Mouse (Mus musculus) Patski (cell line): Measurements from ENCODE around the gene Gpx5. TPM values are rescaled to one million over a fixed set of nuclear protein-coding genes. Genes with fewer than 3 reads are reported as not detected.

Source experiments
- ATAC-seq: fragments of 100-300 bp; one replicate; pipeline ENCODE4 v1.8.0; 2021
- CTCF ChIA-PET: fragments of 350-600 bp; sonication (Branson Sonifier 250); formaldehyde crosslinking; loops from one replicate; lab custom pipeline; 2022; ENCODE audit warnings: inconsistent platforms; lab: Charles Lee
- POLR2A ChIA-PET: fragments of 350-600 bp; sonication (Branson Sonifier 250); formaldehyde crosslinking; loops from one replicate; lab custom pipeline; 2022; ENCODE audit warnings: antibody characterized with exemption, inconsistent platforms; lab: Charles Lee
- DNase-seq: peaks from one replicate; pipeline ENCODE4 v3.0.0-alpha.2; 2011; ENCODE audit warnings: low read depth, low spot score
- H3K27me3 ChIP-seq: fragments of 371-371 bp; one replicate; pipeline ENCODE4 v1.5.1; 2021
- CTCF ChIP-seq: fragments of 100-300 bp; IDR thresholded peaks from one replicate; pipeline ENCODE4 v1.5.1; 2021
- in situ Hi-C: fragments of 300-500 bp; cut with MboI; formaldehyde crosslinking; loops from 3 replicates; pipeline ENCODE4 v1.11.1; 2018; ENCODE audit warnings: low pct_unique_long_range_greater_than_20kb, mixed read lengths
- polyA plus RNA-seq: library from polyadenylated mRNA; unstranded; gene quantifications from one replicate; pipeline ENCODE4 v1.2.3, GENCODE M21; 2021

Gene Gpx5
- polyA plus RNA-seq, 1 experiment from 2014 or later, result not detected

DNA sequence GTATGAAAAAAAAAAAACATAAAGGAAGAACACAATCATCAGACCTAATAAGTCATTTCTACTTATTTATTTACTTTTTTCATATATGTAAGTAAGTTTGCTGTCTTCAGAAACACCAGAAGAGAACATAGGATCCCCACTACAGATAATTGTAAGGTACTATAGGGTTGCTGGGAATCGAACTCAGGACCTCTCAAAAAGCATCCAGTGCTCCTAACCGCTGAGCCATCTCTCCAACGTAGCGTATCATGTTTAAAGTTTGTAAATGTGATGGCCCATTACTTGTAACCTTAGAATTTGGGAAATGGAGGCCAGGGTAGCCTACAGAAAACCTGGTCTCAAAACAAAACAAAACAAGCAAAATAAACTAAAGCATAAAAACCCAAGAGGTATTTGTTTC is 25.0 kb downstream of the Gpx5 start:
- no peaks in the 10 kb centered on the region for H3K27me3 ChIP-seq
- no peak for TF ChIP-seq CTCF
- in situ Hi-C loops, result loop anchor here (25.0 kb wide), 1 partner anchor 955 kb away; no protein-coding TSS in a partner anchor
- ChIA-PET POLR2A (no interaction called here), CTCF (no interaction called here)
- no peak for DNase-seq
- no peak for ATAC-seq

DNA sequence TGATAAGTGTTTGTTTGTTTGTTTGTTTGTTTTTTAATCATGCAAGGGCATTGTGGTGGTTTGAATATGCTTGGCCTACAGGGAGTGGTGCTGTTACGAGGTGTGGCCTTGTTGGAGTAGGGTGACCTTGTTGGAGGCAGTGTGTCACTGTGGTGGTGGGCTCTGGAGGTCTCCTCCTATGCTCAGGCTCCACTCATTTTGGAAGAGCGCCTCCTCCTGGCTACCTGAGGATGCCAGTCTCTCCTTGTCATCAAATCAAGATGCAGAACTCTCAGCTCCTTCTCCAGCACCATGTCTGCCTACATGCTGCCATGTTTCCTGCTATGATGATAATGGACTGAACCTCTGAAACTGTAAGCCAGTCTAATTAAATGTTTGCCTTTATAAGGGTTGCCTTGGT is 26.8 kb downstream of the Gpx5 start:
- CTCF ChIA-PET, result interaction anchor here (1.3 kb wide), 1 partner anchor 60 kb away, joined by 3 read pairs; no protein-coding TSS in a partner anchor
- ATAC-seq, result no peak
- no peak for DNase-seq
- no peaks in the 10 kb centered on the region for H3K27me3 ChIP-seq
- in situ Hi-C loops, result loop anchor here (25.0 kb wide), 1 partner anchor 953 kb away; no protein-coding TSS in a partner anchor
- TF ChIP-seq CTCF, result no peak
- POLR2A ChIA-PET, result no interaction called here

DNA sequence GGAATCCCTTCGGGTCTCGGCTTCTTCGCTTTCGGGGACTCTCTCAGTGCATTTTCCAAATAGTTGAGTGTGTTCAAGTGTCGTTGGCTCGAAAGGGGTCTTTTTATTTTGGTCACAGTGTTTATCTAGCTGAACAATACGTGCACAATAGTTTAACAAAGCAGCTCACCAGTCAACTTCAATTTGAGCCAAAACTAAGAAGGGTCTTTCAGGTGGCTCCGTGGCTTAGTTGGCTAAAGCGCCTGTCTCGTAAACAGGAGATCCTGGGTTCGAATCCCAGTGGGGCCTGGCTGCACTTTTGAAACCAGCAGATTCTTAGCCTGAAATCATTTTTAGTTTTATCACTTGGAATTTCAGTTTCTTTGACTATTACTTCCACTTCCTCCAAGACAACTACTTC is 28.2 kb downstream of the Gpx5 start:
- no peak for DNase-seq

DNA sequence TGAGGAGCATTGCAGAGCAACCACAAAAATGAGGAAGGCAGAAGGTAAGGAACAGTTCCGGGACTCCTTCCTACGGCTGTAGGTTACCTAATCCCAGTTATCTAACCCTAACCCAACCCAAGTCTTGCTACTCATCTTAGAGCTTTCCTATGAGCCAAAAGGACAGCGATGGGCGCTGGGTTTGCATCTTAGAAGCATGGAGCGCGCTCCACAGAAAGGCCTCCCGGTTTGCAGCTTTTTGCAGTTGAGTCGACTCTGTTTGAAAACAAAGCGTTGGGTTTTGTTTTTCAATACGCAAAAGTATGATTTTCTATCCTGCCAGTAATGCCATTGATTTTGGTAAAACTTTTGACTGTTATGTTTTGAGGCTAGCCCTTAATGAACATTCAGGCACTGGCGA is 28.6 kb downstream of the Gpx5 start:
- ATAC-seq (no peak), DNase-seq (no peak)
- CTCF ChIA-PET, result interaction anchor here (1.0 kb wide), 1 partner anchor 12 kb away, joined by 3 read pairs; no protein-coding TSS in a partner anchor
- in situ Hi-C loops, result loop anchor here (25.0 kb wide), 1 partner anchor 952 kb away; no protein-coding TSS in a partner anchor
- H3K27me3 ChIP-seq, result peaks cover 2% of the 10 kb centered on the region
- TF ChIP-seq CTCF, result no peak
- POLR2A ChIA-PET, result no interaction called here

More for the DNA sequence above, 28.2 kb downstream of the Gpx5 start:
- in situ Hi-C loops, result loop anchor here (25.0 kb wide), 1 partner anchor 952 kb away; no protein-coding TSS in a partner anchor
- no peak for TF ChIP-seq CTCF
- CTCF ChIA-PET, result no interaction called here
- H3K27me3 ChIP-seq, result no peaks in the 10 kb centered on the region
- ATAC-seq, result no peak
- POLR2A ChIA-PET, result no interaction called here

DNA sequence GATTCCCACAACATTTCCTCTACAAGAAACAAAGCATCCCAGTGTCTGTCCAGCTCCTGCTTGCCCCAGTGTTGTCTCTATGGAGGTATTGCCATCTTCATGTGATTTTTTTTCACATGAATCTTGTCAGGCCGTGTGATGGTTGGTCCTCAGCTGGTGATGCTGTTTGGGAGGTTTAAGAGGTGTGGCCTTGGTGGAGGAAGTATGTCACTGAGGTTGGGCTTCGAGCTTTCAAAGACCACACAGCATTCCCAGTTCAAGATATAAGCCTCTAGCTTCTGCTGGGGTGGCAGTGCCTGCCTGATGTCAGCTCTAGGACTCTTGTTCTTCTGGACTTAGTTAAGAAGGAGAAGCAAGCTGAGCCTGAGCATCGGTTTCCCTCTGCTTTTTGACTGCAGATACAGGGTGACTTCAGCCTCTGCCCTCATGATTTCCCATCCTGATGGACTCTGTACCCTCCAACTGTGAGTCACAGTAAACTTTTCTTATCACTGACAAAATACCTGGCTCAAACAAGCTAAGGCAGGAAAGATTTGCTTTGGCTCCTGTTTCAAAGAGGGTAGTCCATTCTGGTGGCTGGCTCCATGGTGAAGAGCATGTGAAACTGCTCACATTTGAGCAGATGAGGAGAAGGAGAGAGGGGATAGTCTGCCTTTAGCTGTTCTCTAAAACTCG is 29.6 kb downstream of the Gpx5 start:
- TF ChIP-seq CTCF, result no peak
- ATAC-seq (no peak), DNase-seq (no peak)
- ChIA-PET POLR2A (interaction anchor here (0.6 kb wide), 1 partner anchor 89 kb away, joined by 3 read pairs; no protein-coding TSS in a partner anchor), CTCF (interaction anchor here (1.0 kb wide), 1 partner anchor 11 kb away, joined by 3 read pairs; no protein-coding TSS in a partner anchor)
- in situ Hi-C loops, result loop anchor here (25.0 kb wide), 1 partner anchor 951 kb away; no protein-coding TSS in a partner anchor
- peaks cover 5% of the 10 kb centered on the region for H3K27me3 ChIP-seq

DNA sequence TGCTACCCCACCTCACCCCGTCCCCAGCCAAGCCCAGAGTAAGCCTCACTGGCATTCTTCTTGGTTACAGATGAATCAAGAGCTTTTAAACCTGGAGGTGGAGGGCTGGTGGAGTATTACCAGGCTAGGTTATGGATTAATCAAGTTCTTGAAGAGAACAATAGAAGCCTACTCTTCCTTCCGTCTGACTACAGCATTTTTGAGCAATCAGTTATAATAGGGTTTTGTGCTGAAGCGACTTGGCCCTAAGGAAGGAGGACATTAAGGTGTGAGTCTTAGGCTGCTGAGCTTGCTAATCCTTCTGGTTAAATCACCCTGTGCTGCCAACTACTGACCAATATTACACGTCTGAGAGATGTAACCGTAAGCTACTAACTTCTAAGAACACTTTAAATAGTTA is 32.2 kb downstream of the Gpx5 start:
- CTCF ChIA-PET, result interaction anchor here (1.2 to 1.4 kb wide), 2 partner anchors 9 to 66 kb away, joined by 3 read pairs; no protein-coding TSS in a partner anchor
- DNase-seq (no peak), ATAC-seq (no peak)
- in situ Hi-C loops, result loop anchor here (25.0 kb wide), 1 partner anchor 948 kb away; no protein-coding TSS in a partner anchor
- POLR2A ChIA-PET, result no interaction called here
- H3K27me3 ChIP-seq, result peaks cover 9% of the 10 kb centered on the region
- no peak for TF ChIP-seq CTCF

DNA sequence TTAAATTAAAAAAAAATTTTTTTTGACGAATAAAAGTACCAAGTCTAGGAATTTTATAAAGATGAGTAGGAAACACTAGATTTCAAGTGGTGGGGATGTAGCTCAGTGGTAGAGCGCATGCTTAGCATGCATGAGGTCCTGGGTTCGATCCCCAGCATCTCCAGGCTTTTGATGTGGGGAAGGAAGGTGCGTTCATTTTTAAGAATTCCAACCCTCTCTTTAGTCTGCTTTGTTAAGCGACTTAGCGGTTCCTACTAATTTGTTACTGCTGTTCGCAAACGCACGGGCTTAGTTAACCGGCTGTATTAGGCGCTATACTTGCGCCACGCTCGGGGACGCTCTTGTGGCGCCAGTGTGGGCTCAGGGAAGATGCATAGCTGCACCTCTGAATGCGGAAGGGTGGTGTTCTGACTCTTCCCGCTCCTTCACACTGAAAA is 32.8 kb downstream of the Gpx5 start:
- ChIA-PET POLR2A (interaction anchor here (0.6 kb wide), 1 partner anchor 629 kb away, joined by 3 read pairs; no protein-coding TSS in a partner anchor), CTCF (interaction anchor here (1.2 to 1.4 kb wide), 2 partner anchors 8 to 67 kb away, joined by 3 read pairs; no protein-coding TSS in a partner anchor)
- ATAC-seq (no peak), DNase-seq (no peak)
- H3K27me3 ChIP-seq, result peaks cover 9% of the 10 kb centered on the region
- in situ Hi-C loops, result loop anchor here (25.0 kb wide), 1 partner anchor 947 kb away; no protein-coding TSS in a partner anchor
- TF ChIP-seq CTCF, result no peak

DNA sequence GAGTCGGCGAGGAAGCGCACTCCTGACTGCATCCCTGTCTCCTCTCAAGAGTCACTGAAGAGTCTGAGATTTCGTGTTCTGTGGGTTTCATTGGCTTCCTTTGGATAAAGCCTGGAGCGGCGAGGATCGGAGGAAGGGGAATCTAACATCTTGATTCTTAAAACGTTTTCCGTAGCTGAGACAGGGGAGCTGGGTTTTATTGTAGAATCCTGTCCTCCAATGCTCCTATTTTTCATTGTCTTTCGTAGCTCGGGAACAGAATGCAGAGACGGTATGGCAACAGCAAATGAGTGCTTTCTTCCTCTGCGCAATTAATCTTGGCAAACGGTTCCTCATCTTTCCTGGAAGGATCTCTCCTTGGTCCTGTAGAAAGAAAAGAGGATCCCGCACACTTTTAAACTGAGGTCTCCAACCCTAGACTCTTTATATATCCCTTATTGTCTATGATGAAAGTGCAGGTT is 33.3 kb downstream of the Gpx5 start:
- H3K27me3 ChIP-seq, result peaks cover 9% of the 10 kb centered on the region
- DNase-seq, result no peak
- TF ChIP-seq CTCF, result no peak
- ChIA-PET CTCF (interaction anchor here (1.2 to 1.4 kb wide), 2 partner anchors 8 to 67 kb away, joined by 3 read pairs; no protein-coding TSS in a partner anchor), POLR2A (no interaction called here)
- no peak for ATAC-seq
- in situ Hi-C loops, result loop anchor here (25.0 kb wide), 1 partner anchor 947 kb away; no protein-coding TSS in a partner anchor

DNA sequence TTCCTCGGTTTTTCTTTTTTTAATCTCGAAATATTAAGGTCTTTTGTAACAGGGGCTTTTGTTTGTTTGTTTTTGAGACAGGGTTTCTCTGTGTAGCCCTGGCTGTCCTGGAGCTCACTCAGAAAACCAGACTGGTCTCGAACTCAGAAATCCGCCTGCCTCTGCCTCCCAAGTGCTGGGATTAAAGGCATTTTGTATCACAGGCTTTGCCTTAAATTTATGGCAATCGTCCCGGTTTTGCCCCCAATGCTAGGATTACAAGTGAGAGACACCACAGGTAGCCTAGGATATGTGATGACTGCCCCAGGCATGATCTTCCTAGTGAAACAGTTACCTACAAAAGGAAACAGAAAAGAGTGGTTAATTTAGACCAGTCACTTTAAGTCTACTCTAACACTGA is 34.0 kb downstream of the Gpx5 start:
- CTCF ChIA-PET, result no interaction called here
- peaks cover 9% of the 10 kb centered on the region for H3K27me3 ChIP-seq
- in situ Hi-C loops, result loop anchor here (25.0 kb wide), 1 partner anchor 946 kb away; no protein-coding TSS in a partner anchor
- TF ChIP-seq CTCF, result no peak
- no peak for ATAC-seq
- DNase-seq, result no peak
- POLR2A ChIA-PET, result no interaction called here

DNA sequence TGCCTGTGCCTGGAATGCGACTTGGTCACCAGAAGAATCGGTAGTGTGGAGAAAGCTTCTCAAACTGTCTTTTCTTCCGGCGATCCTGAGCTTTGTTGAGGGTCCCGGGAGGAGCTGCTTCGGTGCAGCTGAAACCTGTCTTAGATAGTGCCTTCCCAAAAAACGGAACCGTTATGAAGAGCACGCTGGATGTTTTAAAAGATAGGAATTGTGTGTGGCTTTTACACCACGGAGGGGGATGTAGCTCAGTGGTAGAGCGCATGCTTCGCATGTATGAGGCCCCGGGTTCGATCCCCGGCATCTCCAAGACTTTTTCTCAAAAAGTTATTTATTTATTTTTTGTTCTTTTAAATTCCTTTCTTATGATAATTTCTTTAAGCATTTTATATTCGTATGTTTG is 38.5 kb downstream of the Gpx5 start:
- in situ Hi-C loops, result loop anchor here (25.0 kb wide), 1 partner anchor 942 kb away; no protein-coding TSS in a partner anchor
- CTCF ChIA-PET, result no interaction called here
- POLR2A ChIA-PET, result no interaction called here
- no peak for DNase-seq
- TF ChIP-seq CTCF, result no peak
- ATAC-seq, result no peak
- H3K27me3 ChIP-seq, result peaks cover 7% of the 10 kb centered on the region
